Mouse (Mus musculus): ENCODE results near the gene Slc22a8. TPM values are rescaled to one million over a fixed set of nuclear protein-coding genes. Genes with fewer than 3 reads are reported as not detected.

The Slc22a8 gene
- under 1 TPM in 1 of 2 experiments, not detected in 1; 0.07 TPM for total RNA-seq (2021)

DNA sequence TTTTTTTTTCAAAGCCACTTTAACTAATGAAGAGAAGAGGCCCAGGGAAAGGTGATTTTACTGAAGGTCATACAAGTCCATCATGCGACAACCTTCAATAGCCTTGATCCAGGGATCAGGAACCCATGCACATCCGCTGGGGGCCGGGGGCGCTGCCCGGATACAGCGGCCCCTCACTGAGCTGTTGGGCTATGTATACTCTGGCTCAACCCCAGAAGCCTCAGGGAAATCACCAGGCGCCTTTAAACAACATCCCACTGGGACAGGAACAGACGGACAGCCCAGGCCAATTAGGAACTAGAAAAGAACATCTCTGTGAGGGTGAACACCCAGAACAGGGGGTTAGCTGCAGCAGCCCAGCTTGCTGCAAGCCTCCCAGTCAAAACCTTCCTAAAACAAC, at the start of gene Slc22a8:
Slc22a8 (plus strand) TSS at position 301 of the 400 bp plus-strand sequence.
- intact Hi-C loops (cut with DNase I) = no loop called here
- DNase-seq = no peak

DNA sequence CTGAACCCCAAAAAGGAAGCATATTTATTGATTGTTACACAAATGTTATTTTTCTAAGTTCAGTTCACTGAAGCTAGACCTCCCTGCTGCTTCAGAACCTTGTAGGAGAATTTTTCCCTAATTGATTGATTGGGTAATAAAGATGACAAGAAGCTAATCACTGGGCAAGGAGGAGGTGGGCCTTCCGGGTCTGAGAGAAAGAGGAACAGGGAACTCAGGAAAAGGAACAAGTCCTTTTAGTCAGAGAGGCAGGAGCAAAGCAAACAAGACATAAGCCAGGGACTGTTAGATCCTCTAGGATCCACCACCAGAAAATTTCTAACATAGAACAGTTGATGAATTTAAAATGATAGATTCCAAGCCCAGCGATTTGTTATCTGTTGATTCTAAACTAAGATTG, 32.2 kb upstream of the Slc22a8 start:
- DNase-seq = no peak
- intact Hi-C loops (cut with DNase I) = no loop called here

GRCm38 (mm10) chr19:8564021-8564420, 27.0 kb upstream of the Slc22a8 start:
- DNase-seq = no peak
- intact Hi-C loops (cut with DNase I) = no loop called here

GRCm38 (mm10) chr19:8564469-8564868, 26.6 kb upstream of the Slc22a8 start:
- no peak for DNase-seq
- intact Hi-C loops (cut with DNase I) = no loop called here

DNA sequence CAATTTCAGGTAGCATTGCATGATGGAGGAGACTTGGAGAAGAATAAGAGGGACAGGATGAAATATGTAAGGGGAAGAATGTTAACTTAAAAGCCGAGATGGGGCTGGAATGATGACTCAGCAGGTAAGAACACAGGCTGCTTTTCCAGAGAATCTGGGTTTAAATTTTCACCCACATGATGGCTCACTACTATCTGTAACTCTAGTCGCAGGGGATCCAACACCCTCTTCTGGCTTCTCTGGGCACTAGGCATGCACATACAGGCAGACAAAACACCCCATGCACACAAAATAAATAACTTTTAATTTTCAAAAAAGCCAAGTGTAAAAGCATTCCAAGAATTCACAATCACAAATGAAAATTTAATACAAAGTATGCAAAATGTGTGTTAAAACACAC, 25.8 kb upstream of the Slc22a8 start:
- no peak for DNase-seq
- intact Hi-C loops (cut with DNase I) = no loop called here

DNA sequence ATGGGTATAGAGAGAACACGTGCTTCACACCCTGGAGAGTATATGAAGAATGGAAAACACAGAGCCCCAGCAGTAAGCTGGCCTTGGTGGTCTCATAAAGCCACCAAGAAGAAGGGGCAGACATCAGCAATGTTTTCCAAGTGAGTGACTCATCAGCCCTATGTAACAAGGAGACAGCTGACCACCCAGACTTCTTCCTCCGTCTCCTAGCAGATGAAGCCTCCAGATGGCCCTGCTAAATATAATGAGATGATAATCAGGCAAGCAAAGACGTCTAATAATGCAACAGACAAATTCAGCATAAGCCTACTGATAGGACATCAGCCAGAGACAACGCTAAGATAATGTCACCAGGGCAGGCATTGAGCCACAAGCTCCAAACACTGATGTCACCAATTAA, 25.1 kb upstream of the Slc22a8 start:
- intact Hi-C loops (cut with DNase I) = no loop called here

GRCm38 (mm10) chr19:8567104-8567880, 23.8 kb upstream of the Slc22a8 start:
- intact Hi-C loops (cut with DNase I) = no loop called here
- peak; percentile 48 to 67 for DNase-seq

More for the DNA sequence above, 25.1 kb upstream of the Slc22a8 start:
- no peak for DNase-seq

GRCm38 (mm10) chr19:8569453-8569863, 21.6 kb upstream of the Slc22a8 start:
- DNase-seq = peak; percentile 29 to 33
- intact Hi-C loops (cut with DNase I) = no loop called here

- intact Hi-C loops (cut with DNase I) = no loop called here
- no peak for DNase-seq
Measured at GRCm38 (mm10) chr19:8570341-8571040, 20.6 kb upstream of the Slc22a8 start.

GRCm38 (mm10) chr19:8571746-8572145, 19.3 kb upstream of the Slc22a8 start:
- intact Hi-C loops (cut with DNase I) = no loop called here
- DNase-seq = peak in 1 of 2 experiments; percentile 13

GRCm38 (mm10) chr19:8572485-8572884, 18.6 kb upstream of the Slc22a8 start:
- intact Hi-C loops (cut with DNase I) = no loop called here
- DNase-seq = no peak

- DNase-seq = no peak
- intact Hi-C loops (cut with DNase I) = loop anchor here (5.0 kb wide), 1 partner anchor 85 kb away; the partner anchor contains the start of gene Chrm1
Measured at GRCm38 (mm10) chr19:8577432-8577831, 13.6 kb upstream of the Slc22a8 start.

GRCm38 (mm10) chr19:8578293-8578969, 12.6 kb upstream of the Slc22a8 start:
- intact Hi-C loops (cut with DNase I) = loop anchor here (1.0 to 5.0 kb wide), 2 partner anchors 84 to 105 kb away; partner anchors contain the start of gene Chrm1
- peak; percentile 53 to 73 for DNase-seq

DNA sequence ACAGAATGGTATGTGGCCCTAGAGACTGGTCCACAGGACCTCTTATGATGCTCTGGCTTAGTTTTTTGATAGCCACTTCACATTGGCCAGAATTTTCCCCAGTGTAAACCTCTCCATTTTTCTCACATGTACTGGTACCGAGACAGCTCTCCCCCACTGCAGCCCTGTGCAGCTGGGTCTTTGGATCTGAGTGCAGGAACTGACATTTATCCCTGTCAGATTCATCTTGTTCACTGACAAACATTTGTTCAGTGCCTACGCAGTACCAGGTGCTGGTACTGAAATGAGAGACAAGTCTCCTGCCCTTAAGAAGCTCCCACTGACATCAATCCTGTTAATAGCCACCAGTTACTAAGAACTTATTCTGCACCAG, 12.1 kb upstream of the Slc22a8 start:
- no peak for DNase-seq
- intact Hi-C loops (cut with DNase I) = loop anchor here (1.0 to 5.0 kb wide), 2 partner anchors 83 to 104 kb away; partner anchors contain the start of gene Chrm1

GRCm38 (mm10) chr19:8585298-8585697, 5.8 kb upstream of the Slc22a8 start:
- intact Hi-C loops (cut with DNase I) = no loop called here
- no peak for DNase-seq

DNA sequence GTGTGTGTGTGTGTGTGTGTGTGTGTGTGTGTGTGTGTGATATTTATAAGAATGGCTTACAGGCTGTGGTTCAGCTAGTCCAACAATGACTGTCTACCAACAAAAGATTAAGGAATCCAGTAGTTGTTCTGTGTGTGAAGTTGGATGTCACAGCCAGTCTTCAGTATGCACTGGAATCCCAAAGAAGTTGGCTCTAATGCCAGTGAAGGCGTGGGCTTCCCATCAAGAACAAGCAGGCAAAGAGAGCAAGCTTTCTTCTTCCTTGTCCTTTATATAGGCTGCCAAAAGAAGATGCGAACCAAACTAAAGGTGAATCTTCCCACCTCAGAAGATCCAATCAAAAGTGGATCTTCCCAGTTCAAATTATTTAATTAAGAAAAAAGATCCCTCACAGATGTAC, 5.2 kb upstream of the Slc22a8 start:
- no peak for DNase-seq
- intact Hi-C loops (cut with DNase I) = no loop called here

- intact Hi-C loops (cut with DNase I) = no loop called here
- no peak for DNase-seq
Measured at GRCm38 (mm10) chr19:8586350-8586749, 4.7 kb upstream of the Slc22a8 start.

GRCm38 (mm10) chr19:8587315-8587714, 3.7 kb upstream of the Slc22a8 start:
- intact Hi-C loops (cut with DNase I) = no loop called here
- no peak for DNase-seq

DNA sequence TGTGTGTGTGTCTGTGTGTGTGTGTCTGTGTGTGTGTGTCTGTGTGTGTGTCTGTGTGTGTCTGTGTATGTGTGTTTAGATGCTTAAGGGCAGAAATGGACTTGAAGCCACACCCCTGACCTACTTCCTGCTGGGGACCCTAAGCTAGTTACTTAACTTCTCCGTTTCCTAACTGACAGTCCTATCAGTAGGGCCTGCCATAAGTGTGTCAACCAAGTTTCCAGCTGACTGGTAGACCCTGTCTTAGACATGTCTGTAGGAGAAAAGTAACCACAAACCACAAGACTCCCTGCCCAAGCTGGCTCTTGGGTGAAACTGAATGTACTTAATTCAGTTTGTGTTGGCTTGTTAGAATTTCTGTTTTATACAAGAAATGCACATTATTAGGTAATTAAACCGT, 1.1 kb downstream of the Slc22a8 start:
- intact Hi-C loops (cut with DNase I) = no loop called here

GRCm38 (mm10) chr19:8592873-8593408, 1.9 kb downstream of the Slc22a8 start:
- intact Hi-C loops (cut with DNase I) = no loop called here

More for the DNA sequence above, 1.1 kb downstream of the Slc22a8 start:
- DNase-seq = no peak

GRCm38 (mm10) chr19:8593833-8594232, 2.8 kb downstream of the Slc22a8 start:
- DNase-seq = no peak
- intact Hi-C loops (cut with DNase I) = no loop called here

More at GRCm38 (mm10) chr19:8592873-8593408, 1.9 kb downstream of the Slc22a8 start:
- DNase-seq = no peak

Data from heart, postnatal 10 days (tissue).